Mouse (Mus musculus): ENCODE results near the gene BC051142. TPM values are rescaled to one million over a fixed set of nuclear protein-coding genes. Genes with fewer than 3 reads are reported as not detected.

The BC051142 gene
- polyA plus RNA-seq (2012; ENCODE audit: low replicate concordance): 0.70 and 1.7 TPM in 2 replicates

GRCm38 (mm10) chr17:34398711-34399393, at the start of gene BC051142:
Gene BC051142 (plus strand): TSS chr17:34398820.

GRCm38 (mm10) chr17:34354539-34354938, 44.1 kb upstream of the BC051142 start, which contains the start of gene Btnl2:
Gene Btnl2 (plus strand): TSS chr17:34354822.

GRCm38 (mm10) chr17:34376847-34377246, 21.8 kb upstream of the BC051142 start, which contains the start of gene Btnl1:
Gene Btnl1 (plus strand): TSS chr17:34377132.

GRCm38 (mm10) chr17:34477238-34478013, 78.8 kb downstream of the BC051142 start, which contains the start of gene Btnl4:
Gene Btnl4 (minus strand): TSS chr17:34477318.

Other genes starting within 250 kb of the BC051142 start
- 22.9 and 41.1 TPM in 2 replicates for gene H2-DMb1, start 245.7 kb upstream of the BC051142 start, polyA plus RNA-seq (2012; ENCODE audit: low replicate concordance)
- gene Tap1, start 211.3 kb upstream of the BC051142 start, polyA plus RNA-seq (2012; ENCODE audit: low replicate concordance): 74.5 and 112 TPM in 2 replicates
- gene Psmb9, start 211.1 kb upstream of the BC051142 start, polyA plus RNA-seq (2012; ENCODE audit: low replicate concordance): 85.6 and 98.9 TPM in 2 replicates
- 348 and 445 TPM in 2 replicates for gene Psmb8, start 201.1 kb upstream of the BC051142 start, polyA plus RNA-seq (2012; ENCODE audit: low replicate concordance)
- gene Tap2, start 195.3 kb upstream of the BC051142 start, polyA plus RNA-seq (2012; ENCODE audit: low replicate concordance): 148 and 211 TPM in 2 replicates
- gene H2-Ob, start 159.9 kb upstream of the BC051142 start, polyA plus RNA-seq (2012; ENCODE audit: low replicate concordance): 44.0 and 80.9 TPM in 2 replicates
- 1,724 and 6,143 TPM in 2 replicates for gene H2-Ab1, start 141.1 kb upstream of the BC051142 start, polyA plus RNA-seq (2012; ENCODE audit: low replicate concordance)
- 100 and 954 TPM in 2 replicates for gene H2-Aa, start 111.0 kb upstream of the BC051142 start, polyA plus RNA-seq (2012; ENCODE audit: low replicate concordance)
- gene H2-Eb1, start 93.0 kb upstream of the BC051142 start, polyA plus RNA-seq (2012; ENCODE audit: low replicate concordance): 222 and 457 TPM in 2 replicates
- gene H2-Eb2, start 73.2 kb upstream of the BC051142 start, polyA plus RNA-seq (2012; ENCODE audit: low replicate concordance): 0.24 and 0.89 TPM in 2 replicates
- gene Btnl2, start 44.0 kb upstream of the BC051142 start, polyA plus RNA-seq (2012; ENCODE audit: low replicate concordance): 1.8 and 2.0 TPM in 2 replicates
- not detected in 2 replicates for gene Btnl1, start 21.7 kb upstream of the BC051142 start, polyA plus RNA-seq (2012; ENCODE audit: low replicate concordance)
- 0.16 and 0.49 TPM in 2 replicates for gene Btnl4, start 78.5 kb downstream of the BC051142 start, polyA plus RNA-seq (2012; ENCODE audit: low replicate concordance)
- not detected in 2 replicates for gene Btnl6, start 118.5 kb downstream of the BC051142 start, polyA plus RNA-seq (2012; ENCODE audit: low replicate concordance)
- 7.8 and 33.6 TPM in 2 replicates for gene Notch4, start 165.4 kb downstream of the BC051142 start, polyA plus RNA-seq (2012; ENCODE audit: low replicate concordance)
- 701 and 1,475 TPM in 2 replicates for gene Gpsm3, start 191.0 kb downstream of the BC051142 start, polyA plus RNA-seq (2012; ENCODE audit: low replicate concordance)
- gene Pbx2, start 192.4 kb downstream of the BC051142 start, polyA plus RNA-seq (2012; ENCODE audit: low replicate concordance): 129 and 229 TPM in 2 replicates
- gene Ager, start 199.0 kb downstream of the BC051142 start, polyA plus RNA-seq (2012; ENCODE audit: low replicate concordance): 6.8 and 13.6 TPM in 2 replicates
- gene Rnf5, start 204.9 kb downstream of the BC051142 start, polyA plus RNA-seq (2012; ENCODE audit: low replicate concordance): 44.1 and 76.3 TPM in 2 replicates
- 143 and 230 TPM in 2 replicates for gene Agpat1, start 205.4 kb downstream of the BC051142 start, polyA plus RNA-seq (2012; ENCODE audit: low replicate concordance)
- 1.2 and 1.3 TPM in 2 replicates for gene Egfl8, start 217.2 kb downstream of the BC051142 start, polyA plus RNA-seq (2012; ENCODE audit: low replicate concordance)
- 77.8 and 82.6 TPM in 2 replicates for gene Ppt2, start 229.7 kb downstream of the BC051142 start, polyA plus RNA-seq (2012; ENCODE audit: low replicate concordance)
- 13.3 and 35.6 TPM in 2 replicates for gene Prrt1, start 230.7 kb downstream of the BC051142 start, polyA plus RNA-seq (2012; ENCODE audit: low replicate concordance)
- 3.7 and 4.4 TPM in 2 replicates for gene Fkbpl, start 245.9 kb downstream of the BC051142 start, polyA plus RNA-seq (2012; ENCODE audit: low replicate concordance)
- gene Atf6b, start 248.3 kb downstream of the BC051142 start, polyA plus RNA-seq (2012; ENCODE audit: low replicate concordance): 177 and 309 TPM in 2 replicates

Data from hematopoietic multipotent progenitor cell, adult 10-12 weeks (in vitro differentiated cells).